Mouse (Mus musculus) thymus, postnatal 10 days (tissue): Measurements from ENCODE around the gene Fbxl18.

Experiments used
- DNase-seq, 2 experiments: peaks; one replicate each; pipeline ENCODE4 v3.0.0; 2021; ENCODE audit warnings: low spot score in 2 of 2

The Fbxl18 gene

GRCm38 (mm10) chr5:142915231-142915630, 20.0 kb upstream of the Fbxl18 start:
- no peak for DNase-seq

GRCm38 (mm10) chr5:142912739-142913138, 17.5 kb upstream of the Fbxl18 start:
- no peak for DNase-seq

- DNase-seq = no peak
Observed at GRCm38 (mm10) chr5:142912320-142912719, 17.1 kb upstream of the Fbxl18 start.

- DNase-seq = no peak
Observed at GRCm38 (mm10) chr5:142911629-142912028, 16.4 kb upstream of the Fbxl18 start.

GRCm38 (mm10) chr5:142909576-142910278, 14.5 kb upstream of the Fbxl18 start:
- peak; percentile 58 to 64 for DNase-seq

GRCm38 (mm10) chr5:142908941-142909575, 13.8 kb upstream of the Fbxl18 start:
- peak; percentile 71 to 77 for DNase-seq

GRCm38 (mm10) chr5:142907803-142908559, 12.8 kb upstream of the Fbxl18 start:
- DNase-seq = no peak

GRCm38 (mm10) chr5:142907048-142907802, 12.0 kb upstream of the Fbxl18 start:
- DNase-seq = peak; percentile 63 to 64

- DNase-seq = peak; percentile 96 to 98
Observed at GRCm38 (mm10) chr5:142906532-142907047, 11.4 kb upstream of the Fbxl18 start, which contains the start of gene Actb. Gene Actb (minus strand): TSS chr5:142906754.

GRCm38 (mm10) chr5:142905725-142906531, 10.7 kb upstream of the Fbxl18 start:
- DNase-seq = peak; percentile 100

GRCm38 (mm10) chr5:142905038-142905695, 9.9 kb upstream of the Fbxl18 start:
- no peak for DNase-seq

- DNase-seq = no peak
Observed at GRCm38 (mm10) chr5:142904208-142905037, 9.2 kb upstream of the Fbxl18 start.

GRCm38 (mm10) chr5:142903470-142904207, 8.4 kb upstream of the Fbxl18 start:
- DNase-seq = no peak

GRCm38 (mm10) chr5:142902506-142903314, 7.5 kb upstream of the Fbxl18 start:
- no peak for DNase-seq

- no peak for DNase-seq
Observed at GRCm38 (mm10) chr5:142901846-142902505, 6.8 kb upstream of the Fbxl18 start.

- DNase-seq = no peak
Observed at GRCm38 (mm10) chr5:142901355-142901802, 6.2 kb upstream of the Fbxl18 start.

GRCm38 (mm10) chr5:142900651-142901050, 5.4 kb upstream of the Fbxl18 start:
- DNase-seq = no peak
